Mouse (Mus musculus): ENCODE data around the gene Rcan3.

DNA sequence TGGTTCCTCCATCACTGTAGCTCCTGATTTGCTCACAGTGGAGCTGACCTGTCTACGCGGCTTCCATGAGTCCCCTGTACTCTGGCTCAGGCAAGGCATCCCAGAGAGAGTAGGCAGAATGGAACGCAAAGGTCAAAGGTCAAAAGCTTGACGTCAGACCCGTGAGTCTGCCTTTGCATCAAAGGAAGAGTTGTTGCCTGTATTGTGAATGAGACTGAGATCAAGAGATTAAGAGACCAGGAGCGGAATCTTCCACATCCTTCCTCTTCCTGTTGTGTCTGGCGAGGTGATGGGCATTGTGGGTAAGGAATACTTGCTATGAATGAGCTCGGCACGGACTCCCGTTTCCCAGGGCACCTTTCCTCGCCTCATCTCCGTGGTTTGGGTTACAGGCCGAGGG lies 2.6 kb upstream of the Rcan3 start:
- no peak; the same call in 1 of the 2 replicates for TF ChIP-seq EP300 (IDR thresholded peaks at IDR 0.05; ENCODE audit: low read depth)
- TF ChIP-seq CTCF (IDR thresholded peaks at IDR 0.05; ENCODE audit: low read depth) = no peak
